Mouse (Mus musculus): ENCODE results near the gene Ror2.

Ror2 gene

GRCm38 (mm10) chr13:53195951-53196677 lies 89.8 kb downstream of the Ror2 start:
- no peak for DNase-seq (ENCODE audit: low read depth, low spot score)

- DNase-seq (ENCODE audit: low read depth, low spot score): no peak
These were observed 91.6 kb downstream of the Ror2 start for GRCm38 (mm10) chr13:53194306-53194705.

DNA sequence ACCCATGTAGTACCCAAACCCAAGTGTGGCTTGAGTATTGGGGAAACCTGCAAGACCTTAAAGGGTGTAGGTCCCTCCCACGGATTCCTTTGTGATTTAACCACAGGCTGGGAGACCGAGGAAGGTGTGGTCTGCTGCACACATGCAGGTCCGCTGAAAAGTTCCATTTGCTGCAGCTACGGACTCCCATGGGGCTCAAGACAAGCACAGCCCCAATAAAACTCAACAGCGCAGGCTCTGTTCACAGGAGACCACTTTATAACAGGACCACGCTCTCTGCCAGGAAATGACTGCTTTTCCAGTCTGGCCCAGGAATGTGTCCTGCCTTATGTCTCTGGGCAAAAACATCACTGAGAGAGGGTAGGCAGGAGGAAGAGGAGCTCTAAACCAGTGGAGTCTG lies 92.2 kb downstream of the Ror2 start:
- no peak for DNase-seq (ENCODE audit: low read depth, low spot score)

DNA sequence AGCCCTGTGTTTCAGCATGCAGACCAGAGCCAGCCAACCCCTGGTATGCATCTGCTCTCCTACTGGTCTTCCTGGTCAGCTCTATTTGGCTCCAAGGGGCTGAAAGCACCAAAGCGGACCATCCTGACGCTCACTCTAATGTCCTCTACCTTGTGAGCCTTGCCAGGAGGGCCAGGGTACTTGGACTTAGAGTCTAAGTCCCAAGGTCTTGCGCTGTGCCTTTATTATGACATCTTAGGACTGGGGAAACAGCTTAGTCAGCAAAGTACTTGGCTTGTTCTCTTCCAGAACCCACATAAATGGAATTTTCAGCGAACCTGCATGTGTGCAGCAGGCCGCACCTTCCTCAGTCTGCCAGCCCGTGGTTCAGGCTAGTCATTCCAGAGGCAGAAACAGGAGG lies 93.6 kb downstream of the Ror2 start:
- DNase-seq (ENCODE audit: low read depth, low spot score): no peak

DNA sequence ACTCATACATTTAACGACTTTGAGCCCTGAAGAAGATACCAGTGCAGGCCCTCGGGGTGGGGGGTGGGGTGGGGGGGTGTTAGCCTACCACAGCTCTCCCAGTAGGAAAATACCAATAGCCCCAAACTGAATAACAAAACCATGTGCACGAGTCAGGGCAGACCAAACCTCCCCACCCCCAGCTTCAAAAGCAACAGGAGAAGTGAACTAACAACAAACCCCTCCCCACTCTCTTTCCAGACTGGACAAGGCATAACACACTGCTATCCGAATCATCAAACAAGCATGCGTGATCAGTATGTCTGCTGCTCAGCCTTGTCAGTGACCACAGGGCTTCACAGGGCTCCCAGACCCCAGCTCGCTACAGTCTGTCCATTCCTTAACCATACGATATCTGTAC lies 94.3 kb downstream of the Ror2 start:
- DNase-seq (ENCODE audit: low read depth, low spot score): no peak

GRCm38 (mm10) chr13:53188935-53189334 lies 97.0 kb downstream of the Ror2 start:
- DNase-seq (ENCODE audit: low read depth, low spot score): no peak

DNA sequence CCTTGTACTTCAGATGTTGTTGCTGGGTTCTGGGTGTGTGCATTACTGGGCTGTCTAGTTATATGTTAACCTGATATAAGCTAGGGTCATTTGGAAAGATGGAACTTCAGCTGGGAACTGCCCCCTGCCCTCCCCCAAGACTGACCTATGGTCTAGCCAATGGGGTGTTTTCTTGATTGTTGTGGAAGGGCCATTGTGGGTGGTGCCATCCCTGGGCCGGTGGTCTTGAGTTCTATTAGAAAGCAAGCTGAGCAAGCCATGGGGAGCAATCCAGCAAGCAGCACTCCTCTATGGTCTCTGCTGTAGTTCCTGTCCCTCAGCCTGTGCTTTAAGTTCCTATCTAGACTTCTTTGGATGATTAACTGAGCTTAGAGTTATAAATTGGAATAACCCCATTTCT lies 101.1 kb downstream of the Ror2 start:
- DNase-seq (ENCODE audit: low read depth, low spot score): no peak

GRCm38 (mm10) chr13:53184149-53184548 lies 101.8 kb downstream of the Ror2 start:
- no peak for DNase-seq (ENCODE audit: low read depth, low spot score)

DNA sequence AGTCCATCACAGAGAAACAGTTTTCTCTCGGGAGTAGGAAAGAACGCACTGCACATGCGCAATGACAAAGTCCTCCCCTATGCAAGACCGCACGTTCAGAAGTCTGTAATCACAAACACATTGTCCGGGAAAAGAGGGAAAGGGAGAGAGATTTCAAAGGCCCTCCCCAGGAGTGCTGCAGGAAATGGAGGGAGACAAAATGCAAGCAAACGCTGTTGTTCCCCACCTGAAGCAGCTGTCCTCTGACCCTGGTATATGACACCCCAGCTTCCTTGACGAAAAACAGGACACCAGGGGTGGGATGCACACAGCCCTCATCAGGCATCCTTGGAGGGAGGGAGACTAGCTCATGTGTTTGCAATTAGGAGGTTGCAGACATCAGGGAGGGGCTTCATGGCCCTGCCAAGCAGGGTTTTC lies 102.8 kb downstream of the Ror2 start:
- DNase-seq (ENCODE audit: low read depth, low spot score): no peak

GRCm38 (mm10) chr13:53178594-53178993 lies 107.3 kb downstream of the Ror2 start:
- no peak for DNase-seq (ENCODE audit: low read depth, low spot score)

- no peak for DNase-seq (ENCODE audit: low read depth, low spot score)
These were observed 107.8 kb downstream of the Ror2 start for GRCm38 (mm10) chr13:53178171-53178570.

- DNase-seq (ENCODE audit: low read depth, low spot score): no peak
These were observed 108.6 kb downstream of the Ror2 start for GRCm38 (mm10) chr13:53177424-53177718.

DNA sequence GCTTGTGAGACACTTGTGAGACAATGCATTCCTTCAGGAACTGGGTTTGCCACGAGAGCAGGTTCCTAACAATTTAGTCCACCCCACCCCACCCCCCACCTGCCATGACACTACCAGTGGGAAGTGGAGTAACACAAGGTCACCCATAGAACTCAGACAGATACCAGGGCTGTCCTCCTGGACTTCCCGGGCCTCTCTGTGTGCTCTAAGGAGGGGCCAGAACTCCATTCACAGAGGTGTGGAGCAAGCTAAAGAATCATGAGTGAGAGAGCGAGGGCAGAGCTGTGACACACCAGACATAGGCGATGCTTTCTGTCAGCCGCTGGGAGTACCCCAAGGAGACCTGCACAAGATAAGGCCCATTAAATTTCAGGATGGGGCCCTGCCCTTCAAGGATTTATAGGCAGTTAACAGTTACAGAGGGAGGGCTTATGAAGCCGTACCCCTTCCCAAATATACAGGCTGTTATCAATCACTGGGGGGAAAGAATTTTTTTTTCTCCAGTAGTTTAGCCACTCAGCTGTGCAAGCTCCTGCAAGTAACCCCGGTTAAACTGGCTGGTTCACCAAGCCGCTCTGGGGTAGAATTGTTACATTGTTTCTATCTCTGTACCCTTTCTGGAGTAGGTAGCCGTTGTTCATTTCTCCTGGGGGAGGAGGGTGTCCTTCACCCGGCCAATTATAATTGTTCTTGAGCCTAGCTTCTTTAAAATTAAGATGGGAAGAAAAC lies 109.1 kb downstream of the Ror2 start:
- no peak for DNase-seq (ENCODE audit: low read depth, low spot score)

- no peak for DNase-seq (ENCODE audit: low read depth, low spot score)
These were observed 110.9 kb downstream of the Ror2 start for GRCm38 (mm10) chr13:53175041-53175440.

DNA sequence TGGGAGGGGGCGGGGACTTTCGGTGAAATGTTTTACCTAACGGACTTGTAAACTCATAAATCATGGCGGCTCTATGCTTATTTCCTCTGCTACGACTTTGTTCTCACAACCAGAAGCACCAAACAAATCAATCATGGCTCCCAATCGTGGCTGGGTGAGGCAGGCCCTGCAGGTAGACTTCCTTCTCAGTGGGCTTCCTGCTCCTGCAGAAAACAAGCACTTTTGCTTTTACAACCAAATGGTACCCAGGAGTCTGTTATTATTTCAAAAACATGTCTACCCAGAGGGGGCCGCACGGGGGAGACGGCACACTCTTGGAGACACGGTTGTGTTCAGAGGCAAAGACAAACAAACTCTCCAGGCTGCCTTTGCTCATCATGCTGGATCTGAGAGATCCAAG lies 122.3 kb downstream of the Ror2 start:
- DNase-seq (ENCODE audit: low read depth, low spot score): no peak

DNA sequence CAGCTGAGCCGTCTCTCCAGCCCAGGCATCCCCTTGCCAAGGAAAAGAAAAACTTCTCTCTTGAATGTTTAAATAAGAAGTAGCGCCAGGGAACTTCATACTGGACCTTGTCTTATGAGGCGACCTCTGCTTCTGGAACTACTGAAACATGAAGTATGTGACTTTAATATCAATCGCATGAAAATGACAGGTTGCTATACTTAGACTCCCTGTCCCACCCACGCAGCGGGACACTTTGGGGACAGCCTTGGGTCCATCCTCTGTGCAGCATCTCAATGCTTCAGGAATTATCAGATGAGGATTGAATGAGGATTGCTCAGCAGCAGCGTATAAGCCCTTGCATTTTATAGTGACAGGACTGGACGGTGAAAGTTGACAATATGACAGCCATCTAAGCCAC lies 122.9 kb downstream of the Ror2 start:
- no peak for DNase-seq (ENCODE audit: low read depth, low spot score)

GRCm38 (mm10) chr13:53159501-53159900 lies 126.4 kb downstream of the Ror2 start:
- no peak for DNase-seq (ENCODE audit: low read depth, low spot score)

GRCm38 (mm10) chr13:53158405-53159005 lies 127.4 kb downstream of the Ror2 start:
- no peak for DNase-seq (ENCODE audit: low read depth, low spot score)

GRCm38 (mm10) chr13:53156911-53157310 lies 129.0 kb downstream of the Ror2 start:
- no peak for DNase-seq (ENCODE audit: low read depth, low spot score)

- DNase-seq (ENCODE audit: low read depth, low spot score): no peak
These were observed 129.6 kb downstream of the Ror2 start for GRCm38 (mm10) chr13:53156282-53156681.

DNA sequence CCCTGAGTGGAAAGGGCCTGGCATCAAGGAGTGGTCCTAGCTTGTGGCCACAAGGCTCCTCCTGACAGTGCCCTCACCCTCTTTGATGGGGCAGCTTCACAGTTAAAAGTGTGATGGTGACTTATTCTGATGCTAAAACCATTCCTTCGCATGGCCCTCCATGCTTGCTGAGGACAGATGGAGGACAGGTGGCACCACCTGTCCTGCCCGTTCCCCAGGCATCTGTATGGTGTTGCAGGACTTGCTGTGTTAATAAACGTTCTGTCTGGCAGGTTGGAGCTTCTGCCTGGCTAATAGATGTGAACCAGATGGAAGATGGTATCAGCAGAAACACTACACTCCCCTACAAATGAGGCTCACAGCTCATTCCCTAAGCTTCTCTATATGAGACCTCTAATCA lies 140.4 kb downstream of the Ror2 start:
- DNase-seq (ENCODE audit: low read depth, low spot score): no peak

DNA sequence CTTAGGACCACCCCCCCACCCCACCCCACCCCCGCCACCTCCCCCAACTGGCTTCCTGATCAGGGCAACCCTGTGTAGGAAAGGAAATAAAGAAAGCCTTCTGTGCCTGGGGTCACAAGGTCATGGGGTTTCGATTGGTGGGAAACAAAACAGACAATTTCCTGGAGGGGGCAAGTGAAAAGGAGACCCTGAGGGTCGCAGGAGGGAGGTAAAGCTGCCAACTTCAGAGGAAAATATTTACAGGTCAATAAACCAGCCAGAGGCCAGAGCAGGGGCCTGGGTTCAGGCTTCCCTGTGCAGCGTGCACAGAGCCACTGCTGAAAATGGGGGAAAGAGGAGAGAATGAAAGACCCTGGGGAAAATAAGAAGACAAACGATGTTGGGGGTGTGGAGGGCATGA lies 142.8 kb downstream of the Ror2 start:
- DNase-seq (ENCODE audit: low read depth, low spot score): no peak

- DNase-seq (ENCODE audit: low read depth, low spot score): no peak
These were observed 143.7 kb downstream of the Ror2 start for GRCm38 (mm10) chr13:53142268-53142667.
